ENCODE assay signal across 10 mouse cellular contexts in the genomic region with DNA sequence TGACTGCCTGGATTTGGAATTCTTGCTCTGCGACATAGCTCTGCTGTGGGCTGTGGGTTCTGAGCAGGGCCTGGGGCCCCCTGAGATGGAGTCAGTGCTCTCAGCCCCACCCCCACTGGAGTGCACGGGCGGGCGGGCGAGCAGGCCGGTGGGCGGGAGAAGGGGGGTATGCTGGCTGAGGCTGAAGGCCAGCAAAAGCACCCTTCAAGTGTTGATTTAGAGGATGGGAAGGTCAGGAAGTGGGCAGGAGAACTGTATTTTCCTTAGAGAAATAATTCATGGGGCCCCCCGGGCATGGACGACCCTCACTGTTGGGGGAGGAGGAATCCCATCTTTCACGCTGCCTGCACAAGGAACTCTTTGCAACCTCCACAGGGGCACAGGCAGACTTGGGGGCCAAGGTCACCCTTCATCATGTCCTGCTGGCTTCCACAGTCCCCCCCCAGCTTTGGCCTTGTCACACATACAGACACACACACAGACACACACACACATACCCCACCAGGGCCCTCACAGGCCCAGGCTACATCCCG. TPM values are rescaled to one million over a fixed set of nuclear protein-coding genes. Genes with fewer than 3 reads are reported as not detected.
A peak's percentile ranks its signal among the peaks of the same experiment; 100 is the strongest.
DNase-seq lines count a peak whose midpoint lies in the region; ATAC-seq lines count a peak whose summit lies in the region.
"Had no signal": no experiment of that assay in that cellular context is flagged by ENCODE, and none has a peak within 500 bp of the region (broad histone marks: within the 10 kb centered on the region; RNA-seq: fewer than 3 reads in every experiment).

No protein-coding gene starts in this region.

- H3K4me3 ChIP-seq in hindbrain, embryonic 10.5 days, result no peak overlapping the region
- no peak overlapping the region for H3K4me3 ChIP-seq in hindbrain, embryonic 14.5 days (replicated peaks; ENCODE audit: low read length)
- H3K4me3 ChIP-seq in embryonic facial prominence, embryonic 10.5 days, result peak overlapping the region; percentile 22; the same call in 1 of the 2 replicates
- no peak overlapping the region for H3K4me3 ChIP-seq in hindbrain, embryonic 13.5 days
- no peak overlapping the region for H3K4me3 ChIP-seq in midbrain, embryonic 16.5 days (ENCODE audit: low read depth, low read length)

- H3K9me3 ChIP-seq in hindbrain, embryonic 10.5 days, result no peaks in the 10 kb centered on the region
- no peaks in the 10 kb centered on the region for H3K9me3 ChIP-seq in hindbrain, embryonic 14.5 days (ENCODE audit: control insufficient read depth, low read length)
- no peaks in the 10 kb centered on the region for H3K9me3 ChIP-seq in embryonic facial prominence, embryonic 10.5 days
- no peaks in the 10 kb centered on the region for H3K9me3 ChIP-seq in hindbrain, embryonic 13.5 days
- H3K9me3 ChIP-seq in midbrain, embryonic 16.5 days (replicated peaks; ENCODE audit: control insufficient read depth, low read length, poor library complexity, severe bottlenecking), result no peaks in the 10 kb centered on the region

- ATAC-seq in hindbrain, embryonic 14.5 days (ENCODE audit: low FRiP score), result no peak
- ATAC-seq in hindbrain, embryonic 13.5 days (ENCODE audit: low FRiP score), result no peak; the same call in 1 of the 2 replicates
- no peak for ATAC-seq in midbrain, embryonic 16.5 days
- no peak for ATAC-seq in CD4-positive, CD25-positive, alpha-beta regulatory T cell, adult 4 months

- no peak for DNase-seq in hindbrain, embryonic 10.5 days (ENCODE audit: low spot score)
- DNase-seq in hindbrain, embryonic 14.5 days (ENCODE audit: low spot score), result no peak
- DNase-seq in embryonic facial prominence, embryonic 10.5 days (ENCODE audit: low spot score), result peak; percentile 75
- DNase-seq in left cerebral cortex, adult 18-20 months (ENCODE audit: low spot score in 2 of 2), result no peak
- no peak for DNase-seq in frontal cortex, postnatal 36 days (ENCODE audit: low spot score in 2 of 2)
- DNase-seq: lung, postnatal 14 days; thymus, postnatal 36 days had no signal

- 34% methylated on average over 11 of the region's 11 CpGs for WGBS in hindbrain, embryonic 10.5 days
- 21% methylated on average over 11 of the region's 11 CpGs for WGBS in hindbrain, embryonic 14.5 days
- WGBS in embryonic facial prominence, embryonic 10.5 days, result 18% methylated on average over 11 of the region's 11 CpGs
- 36% methylated on average over 11 of the region's 11 CpGs for WGBS in hindbrain, embryonic 13.5 days
- 18% methylated on average over 11 of the region's 11 CpGs for WGBS in midbrain, embryonic 16.5 days

- peaks cover 71% of the 10 kb centered on the region for H3K4me1 ChIP-seq in hindbrain, embryonic 10.5 days (replicated peaks)
- H3K4me1 ChIP-seq in hindbrain, embryonic 14.5 days (replicated peaks; ENCODE audit: control insufficient read depth, insufficient read depth, low read length), result peaks cover 19% of the 10 kb centered on the region
- H3K4me1 ChIP-seq in embryonic facial prominence, embryonic 10.5 days, result peaks cover 91% of the 10 kb centered on the region
- H3K4me1 ChIP-seq in hindbrain, embryonic 13.5 days (replicated peaks), result peaks cover 23% of the 10 kb centered on the region
- H3K4me1 ChIP-seq in midbrain, embryonic 16.5 days (ENCODE audit: control insufficient read depth, insufficient read depth, low read length), result peaks cover 11% of the 10 kb centered on the region

- peak overlapping the region; percentile 77 for H3K27ac ChIP-seq in hindbrain, embryonic 10.5 days
- no peak overlapping the region for H3K27ac ChIP-seq in hindbrain, embryonic 14.5 days
- peak overlapping the region; percentile 88 for H3K27ac ChIP-seq in embryonic facial prominence, embryonic 10.5 days (replicated peaks)
- H3K27ac ChIP-seq in hindbrain, embryonic 13.5 days, result no peak overlapping the region
- no peak overlapping the region for H3K27ac ChIP-seq in midbrain, embryonic 16.5 days (ENCODE audit: low read length)

- H3K4me2 ChIP-seq in hindbrain, embryonic 14.5 days (replicated peaks), result no peak overlapping the region
- H3K4me2 ChIP-seq in hindbrain, embryonic 13.5 days, result no peak overlapping the region
- H3K4me2 ChIP-seq in midbrain, embryonic 16.5 days (ENCODE audit: low read length), result no peak overlapping the region

- no peaks in the 10 kb centered on the region for H3K27me3 ChIP-seq in hindbrain, embryonic 10.5 days (ENCODE audit: insufficient read depth, poor library complexity, severe bottlenecking)
- H3K27me3 ChIP-seq in hindbrain, embryonic 14.5 days (ENCODE audit: control insufficient read depth, insufficient read depth, low read length), result no peaks in the 10 kb centered on the region
- H3K27me3 ChIP-seq in embryonic facial prominence, embryonic 10.5 days (replicated peaks; ENCODE audit: low read depth, poor library complexity, severe bottlenecking), result no peaks in the 10 kb centered on the region
- no peaks in the 10 kb centered on the region for H3K27me3 ChIP-seq in hindbrain, embryonic 13.5 days
- no peaks in the 10 kb centered on the region for H3K27me3 ChIP-seq in midbrain, embryonic 16.5 days (ENCODE audit: control insufficient read depth, insufficient read depth, low read depth, low read length)

- H3K36me3 ChIP-seq in hindbrain, embryonic 10.5 days, result peaks cover 37% of the 10 kb centered on the region
- H3K36me3 ChIP-seq in hindbrain, embryonic 14.5 days (replicated peaks; ENCODE audit: control insufficient read depth, insufficient read depth), result peaks cover 28% of the 10 kb centered on the region
- peaks cover 23% of the 10 kb centered on the region for H3K36me3 ChIP-seq in embryonic facial prominence, embryonic 10.5 days (replicated peaks)
- H3K36me3 ChIP-seq in hindbrain, embryonic 13.5 days, result peaks cover 26% of the 10 kb centered on the region
- H3K36me3 ChIP-seq in midbrain, embryonic 16.5 days (ENCODE audit: control insufficient read depth, insufficient read depth, low read length), result peaks cover 5% of the 10 kb centered on the region; the same call in 1 of the 2 replicates

- H3K9ac ChIP-seq in hindbrain, embryonic 14.5 days, result no peak overlapping the region
- peak overlapping the region; percentile 3 for H3K9ac ChIP-seq in hindbrain, embryonic 13.5 days
- peak overlapping the region; percentile 53; the same call in 1 of the 2 replicates for H3K9ac ChIP-seq in midbrain, embryonic 16.5 days (ENCODE audit: low read depth, low read length)

RNA-seq across cellular contexts. Expression of a gene that starts 10.4 kb away (rescaled TPM):
- 17.7 and 19.7 TPM in 2 replicates for polyA plus RNA-seq in hindbrain, embryonic 10.5 days (2016; fragmentation: Nextera tagmentation; extraction: Ambion mirVana)
- 21.6 and 22.9 TPM in 2 replicates for polyA plus RNA-seq in hindbrain, embryonic 14.5 days (2014; fragmentation: Nextera tagmentation; extraction: Ambion mirVana)
- polyA plus RNA-seq in embryonic facial prominence, embryonic 10.5 days (2016; fragmentation: Nextera tagmentation; extraction: Ambion mirVana), result 18.1 and 22.4 TPM in 2 replicates
- 16.9 and 19.5 TPM in 2 replicates for polyA plus RNA-seq in hindbrain, embryonic 13.5 days (2015; fragmentation: Nextera tagmentation; extraction: Ambion mirVana)
- 15.6 and 18.6 TPM in 2 replicates for polyA plus RNA-seq in midbrain, embryonic 16.5 days (2015; fragmentation: Nextera tagmentation; extraction: Ambion mirVana)
- 1 to 10 TPM; 2.6 to 3.0 TPM for polyA plus RNA-seq in CD4-positive, CD25-positive, alpha-beta regulatory T cell, adult 4 months (2017; shearing (Covaris generic))
- 1 to 10 TPM; 3.1 to 5.9 TPM for total RNA-seq in left cerebral cortex, adult 18-20 months (2021)

RNA-seq across cellular contexts. Expression of a gene that starts 44.2 kb away (rescaled TPM):
- polyA plus RNA-seq in hindbrain, embryonic 10.5 days (2016; fragmentation: Nextera tagmentation; extraction: Ambion mirVana), result 1.1 and 3.0 TPM in 2 replicates
- polyA plus RNA-seq in hindbrain, embryonic 14.5 days (2014; fragmentation: Nextera tagmentation; extraction: Ambion mirVana), result 1.2 and 1.6 TPM in 2 replicates
- polyA plus RNA-seq in embryonic facial prominence, embryonic 10.5 days (2016; fragmentation: Nextera tagmentation; extraction: Ambion mirVana), result 1.4 and 1.6 TPM in 2 replicates
- polyA plus RNA-seq in hindbrain, embryonic 13.5 days (2015; fragmentation: Nextera tagmentation; extraction: Ambion mirVana), result 1.1 and 2.5 TPM in 2 replicates
- polyA plus RNA-seq in midbrain, embryonic 16.5 days (2015; fragmentation: Nextera tagmentation; extraction: Ambion mirVana), result 0.91 and 1.6 TPM in 2 replicates
- polyA plus RNA-seq in CD4-positive, CD25-positive, alpha-beta regulatory T cell, adult 4 months (2017; shearing (Covaris generic)), result 1 to 10 TPM; 2.5 to 5.7 TPM
- total RNA-seq in left cerebral cortex, adult 18-20 months (2021), result not detected

Comparison
In these comparisons a context has a peak if more than half of its experiments do, and no peak if none do; other contexts are left out.
1. H3K27ac ChIP-seq: peak in hindbrain, embryonic 10.5 days (single experiment) and embryonic facial prominence, embryonic 10.5 days (single experiment); none in hindbrain, embryonic 14.5 days (single experiment), hindbrain, embryonic 13.5 days (single experiment) and midbrain, embryonic 16.5 days (single experiment).